Mouse (Mus musculus) kidney, postnatal 0 days (tissue): Measurements from ENCODE around the gene Prr11. TPM values are rescaled to one million over a fixed set of nuclear protein-coding genes. Genes with fewer than 3 reads are reported as not detected.

Experiments used
- ATAC-seq: fragments of 200-750 bp; cut with Nextera tagmentation; replicated peaks from 2 replicates; pipeline ENCODE4 v1.8.0; 2017; ENCODE audit warnings: low read depth, moderate number of reproducible peaks, moderate TSS enrichment, moderate library complexity; ENCODE audit not compliant: low FRiP score
- DNase-seq: peaks from one replicate; pipeline ENCODE4 v3.0.0-alpha.2; 2016; ENCODE audit warnings: low spot score
- H3K27ac ChIP-seq: fragments of 300-500 bp; sonication (generic); 2 replicates; pipeline ENCODE4 v1.5.1; 2014; ENCODE audit warnings: mild to moderate bottlenecking
- H3K27me3 ChIP-seq: fragments of 300-500 bp; sonication (generic); 2 replicates; pipeline ENCODE4 v1.6.1; 2014; ENCODE audit warnings: low read length, mixed read lengths; ENCODE audit not compliant: insufficient read depth
- H3K36me3 ChIP-seq: fragments of 300-500 bp; sonication (generic); 2 replicates; pipeline ENCODE4 v1.6.1; 2014; ENCODE audit warnings: low read length, mixed read lengths; ENCODE audit not compliant: insufficient read depth
- H3K4me1 ChIP-seq: fragments of 300-500 bp; sonication (generic); replicated peaks from 2 replicates; pipeline ENCODE4 v1.6.1; 2014; ENCODE audit warnings: antibody characterized with exemption, low read length, mixed read lengths; ENCODE audit not compliant: insufficient read depth
- H3K4me2 ChIP-seq: fragments of 300-500 bp; sonication (generic); 2 replicates; pipeline ENCODE4 v1.6.1; 2014; ENCODE audit warnings: mild to moderate bottlenecking, low read length, moderate library complexity, mixed read lengths
- H3K4me3 ChIP-seq: fragments of 300-500 bp; sonication (generic); replicated peaks from 2 replicates; pipeline ENCODE4 v1.5.1; 2014; ENCODE audit warnings: low read depth, low read length
- H3K9ac ChIP-seq: fragments of 300-500 bp; sonication (generic); 2 replicates; pipeline ENCODE4 v1.6.1; 2014; ENCODE audit warnings: low read depth, low read length
- H3K9me3 ChIP-seq: fragments of 300-500 bp; sonication (generic); replicated peaks from 2 replicates; pipeline ENCODE4 v1.6.1; 2016; ENCODE audit warnings: low read length, inconsistent platforms, mixed read lengths
- CTCF ChIP-seq: IDR thresholded peaks from 2 replicates; pipeline ENCODE4 v1.5.1; 2016; ENCODE audit warnings: antibody characterized with exemption, low read depth, mild to moderate bottlenecking, moderate library complexity
- WGBS: fragments of 180-500 bp; shearing (Covaris S2); extraction: QIAGEN DNeasy Blood & Tissue Kit; methylation state at CpG from one replicate; pipeline ENCODE4 v1.1.7; 2014; 5-methylcytosine and 5-hydroxymethylcytosine counted together
- polyA plus RNA-seq: library from polyadenylated mRNA; unstranded; fragments of >200 nt; fragmentation: Nextera tagmentation; extraction: Ambion mirVana; gene quantifications from 2 replicates; pipeline ENCODE4 v1.2.1, GENCODE M21; 2015

The Prr11 gene
- 3.7 and 4.0 TPM in 2 replicates for polyA plus RNA-seq

- ATAC-seq (no peak), DNase-seq (no peak)
- Histone ChIP-seq H3K9ac (peak within 1 kb of the TSS; percentile 88), H3K27ac (peak within 1 kb of the TSS; percentile 96), H3K4me2 (peak within 1 kb of the TSS; percentile 79), H3K4me1 (0 out of 2 replicates have a peak, but pooled peaks cover 6% of the 10 kb centered on the region), H3K36me3 (peaks cover 8% of the 10 kb centered on the region; the same call in 1 of the 2 replicates), H3K4me3 (peak within 1 kb of the TSS; percentile 90), H3K27me3 (no peaks in the 10 kb centered on the region), H3K9me3 (no peaks in the 10 kb centered on the region)
- 0% methylated on average over 14 of the region's 14 CpGs for WGBS
- TF ChIP-seq CTCF = no peak
These were observed at the start of gene Prr11 for GRCm38 (mm10) chr11:87108409-87108754. Prr11 (minus strand) TSS chr11:87108708.

DNA sequence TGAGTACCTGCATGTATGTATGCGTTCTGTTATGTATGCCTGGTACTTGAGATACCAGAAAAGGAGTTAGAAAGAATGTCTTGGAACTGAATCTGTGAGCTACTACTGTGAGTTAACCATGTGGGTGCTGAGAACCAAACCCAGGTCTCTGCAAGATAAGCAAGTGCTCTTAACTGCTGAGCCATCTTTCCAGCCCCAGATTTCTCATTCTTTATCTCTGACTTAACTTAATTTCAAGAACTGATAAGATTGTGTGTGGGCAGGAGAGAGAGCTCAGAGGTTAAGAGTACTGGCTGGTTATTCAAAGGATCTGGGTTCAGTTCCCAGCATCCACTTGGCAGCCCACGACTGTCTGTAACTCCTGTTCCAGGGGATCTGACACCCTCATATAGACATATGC lies 49.5 kb upstream of the Prr11 start:
- Histone ChIP-seq H3K9me3 (no peaks in the 10 kb centered on the region), H3K9ac (no peak overlapping the region), H3K4me2 (no peak overlapping the region), H3K27ac (no peak overlapping the region), H3K27me3 (no peaks in the 10 kb centered on the region), H3K4me1 (no peaks in the 10 kb centered on the region), H3K36me3 (no peaks in the 10 kb centered on the region), H3K4me3 (no peak overlapping the region)
- no peak for DNase-seq
- no peak for ATAC-seq
- no peak for TF ChIP-seq CTCF
- WGBS = 93% methylated on average over 2 of the region's 2 CpGs

- no peak for DNase-seq
- no peak overlapping the region for H3K4me3 ChIP-seq
These were observed 27.7 kb upstream of the Prr11 start for GRCm38 (mm10) chr11:87136233-87136632.

GRCm38 (mm10) chr11:87126824-87127816 lies 18.6 kb upstream of the Prr11 start, which contains the start of gene Trim37:
Trim37 (plus strand) TSS chr11:87127077.
- Histone ChIP-seq H3K27ac (peak within 1 kb of the TSS; percentile 81), H3K36me3 (peaks cover 10% of the 10 kb centered on the region), H3K4me3 (peak within 1 kb of the TSS; percentile 77), H3K4me2 (peak within 1 kb of the TSS; percentile 57), H3K9ac (peak within 1 kb of the TSS; percentile 71), H3K4me1 (0 out of 2 replicates have a peak, but pooled peaks cover 9% of the 10 kb centered on the region), H3K9me3 (no peaks in the 10 kb centered on the region), H3K27me3 (no peaks in the 10 kb centered on the region)
- 0 out of 2 replicates have a peak, but pooled peaks have one; percentile 0 for TF ChIP-seq CTCF
- WGBS = under 1% methylated on average over 104 of the region's 105 CpGs
- ATAC-seq (peak; percentile 87), DNase-seq (peak; percentile 96)

More at GRCm38 (mm10) chr11:87136233-87136632, 27.7 kb upstream of the Prr11 start:
- Histone ChIP-seq H3K9me3 (no peaks in the 10 kb centered on the region), H3K36me3 (peaks cover 10% of the 10 kb centered on the region; the same call in 1 of the 2 replicates), H3K4me2 (no peak overlapping the region), H3K27ac (no peak overlapping the region), H3K27me3 (no peaks in the 10 kb centered on the region), H3K4me1 (no peaks in the 10 kb centered on the region), H3K9ac (no peak overlapping the region)
- ATAC-seq = no peak
- WGBS = 79% methylated on average over 4 of the region's 4 CpGs
- TF ChIP-seq CTCF = no peak

- ATAC-seq = no peak
- WGBS = under 1% methylated on average over 12 of the region's 12 CpGs
- H3K27me3 ChIP-seq = no peaks in the 10 kb centered on the region
- H3K36me3 ChIP-seq = peaks cover 13% of the 10 kb centered on the region
- H3K4me2 ChIP-seq = peak overlapping the region; percentile 57
- H3K9ac ChIP-seq = peak overlapping the region; percentile 71
- peak; percentile 52 for DNase-seq
- H3K4me1 ChIP-seq = 0 out of 2 replicates have a peak, but pooled peaks cover 9% of the 10 kb centered on the region
- TF ChIP-seq CTCF = no peak
- peak overlapping the region; percentile 77 for H3K4me3 ChIP-seq
- H3K9me3 ChIP-seq = no peaks in the 10 kb centered on the region
- peak overlapping the region; percentile 81 for H3K27ac ChIP-seq
These were observed 17.8 kb upstream of the Prr11 start for GRCm38 (mm10) chr11:87126281-87126823.

- 44% methylated on average over 4 of the region's 4 CpGs for WGBS
- Histone ChIP-seq H3K9ac (no peak overlapping the region), H3K4me1 (0 out of 2 replicates have a peak, but pooled peaks cover 9% of the 10 kb centered on the region), H3K27me3 (no peaks in the 10 kb centered on the region), H3K4me2 (peak overlapping the region; percentile 57; the same call in 1 of the 2 replicates), H3K4me3 (no peak overlapping the region), H3K27ac (no peak overlapping the region), H3K9me3 (no peaks in the 10 kb centered on the region), H3K36me3 (peaks cover 16% of the 10 kb centered on the region)
- no peak for DNase-seq
- no peak for ATAC-seq
- no peak for TF ChIP-seq CTCF
These were observed 17.1 kb upstream of the Prr11 start for GRCm38 (mm10) chr11:87125562-87125961.
